Mouse (Mus musculus) intestine, embryonic 16.5 days (tissue): ENCODE data around the gene Tmeff1. TPM values are rescaled to one million over a fixed set of nuclear protein-coding genes. Genes with fewer than 3 reads are reported as not detected.

Experiments
- ATAC-seq: fragments of 200-750 bp; cut with Nextera tagmentation; 2 replicates; pipeline ENCODE4 v1.8.0; 2017; ENCODE audit warnings: moderate TSS enrichment, moderate library complexity
- H3K27ac ChIP-seq: fragments of 300-500 bp; sonication (generic); 2 replicates; pipeline ENCODE4 v1.5.1; 2014; ENCODE audit warnings: mild to moderate bottlenecking, low read length
- H3K27me3 ChIP-seq: fragments of 300-500 bp; sonication (generic); replicated peaks from 2 replicates; pipeline ENCODE4 v1.6.1; 2014; ENCODE audit warnings: low read length, control low read depth, mixed read lengths; ENCODE audit not compliant: control insufficient read depth, insufficient read depth
- H3K36me3 ChIP-seq: fragments of 300-500 bp; sonication (generic); 2 replicates; pipeline ENCODE4 v1.6.1; 2014; ENCODE audit warnings: low read length, control low read depth; ENCODE audit not compliant: control insufficient read depth, insufficient read depth
- H3K4me1 ChIP-seq: fragments of 300-500 bp; sonication (generic); 2 replicates; pipeline ENCODE4 v1.6.1; 2014; ENCODE audit warnings: low read length, control low read depth, mixed read lengths; ENCODE audit not compliant: control insufficient read depth, insufficient read depth
- H3K4me2 ChIP-seq: fragments of 300-500 bp; sonication (generic); 2 replicates; pipeline ENCODE4 v1.6.1; 2014; ENCODE audit warnings: low read depth, low read length, control low read depth
- H3K4me3 ChIP-seq: fragments of 300-500 bp; sonication (generic); 2 replicates; pipeline ENCODE4 v1.5.1; 2014; ENCODE audit warnings: mild to moderate bottlenecking, low read length
- H3K9ac ChIP-seq: fragments of 300-500 bp; sonication (generic); 2 replicates; pipeline ENCODE4 v1.6.1; 2014; ENCODE audit warnings: low read depth, low read length
- H3K9me3 ChIP-seq: fragments of 300-500 bp; sonication (generic); 2 replicates; pipeline ENCODE4 v1.6.1; 2016; ENCODE audit warnings: low read length, control low read depth; ENCODE audit not compliant: control insufficient read depth
- WGBS: fragments of 180-500 bp; shearing (Covaris S2); extraction: QIAGEN DNeasy Blood & Tissue Kit; methylation state at CpG from one replicate; pipeline ENCODE4 v1.1.7; 2014; 5-methylcytosine and 5-hydroxymethylcytosine counted together
- polyA plus RNA-seq: library from polyadenylated mRNA; unstranded; fragments of >200 nt; fragmentation: Nextera tagmentation; extraction: Ambion mirVana; gene quantifications from 2 replicates; pipeline ENCODE4 v1.2.1, GENCODE M21; 2015

Tmeff1 gene
- polyA plus RNA-seq, 1 experiment from 2014 or later = 5.0 TPM

DNA sequence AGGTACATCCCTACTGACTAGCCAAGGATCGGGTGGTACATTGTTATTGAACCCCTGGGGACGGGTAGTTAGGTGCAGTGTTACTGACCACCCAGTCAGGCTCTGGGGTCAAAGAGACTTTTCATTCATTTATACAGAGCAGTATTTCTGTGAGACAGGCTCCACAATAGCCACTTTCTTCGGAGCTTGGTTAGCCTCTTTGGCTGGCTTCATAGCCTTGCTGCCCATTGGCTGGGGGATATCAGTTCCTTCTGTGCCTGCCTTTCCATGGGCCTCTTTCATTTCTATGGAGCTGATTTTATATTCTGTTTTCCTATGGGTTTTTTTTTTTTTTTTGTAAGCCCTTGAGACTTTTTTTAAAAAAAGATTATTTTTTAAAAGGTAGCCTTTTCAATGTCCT, 20.7 kb downstream of the Tmeff1 start:
- Histone ChIP-seq H3K27ac (no peak overlapping the region), H3K4me1 (no peaks in the 10 kb centered on the region), H3K4me3 (no peak overlapping the region), H3K4me2 (no peak overlapping the region), H3K36me3 (no peaks in the 10 kb centered on the region), H3K9me3 (no peaks in the 10 kb centered on the region), H3K27me3 (no peaks in the 10 kb centered on the region), H3K9ac (no peak overlapping the region)
- no peak for ATAC-seq
- WGBS = 86% methylated on average over 3 of the region's 3 CpGs

- WGBS = 92% methylated on average over 9 of the region's 9 CpGs
Measured at GRCm38 (mm10) chr4:48609485-48609884, 24.5 kb downstream of the Tmeff1 start.

DNA sequence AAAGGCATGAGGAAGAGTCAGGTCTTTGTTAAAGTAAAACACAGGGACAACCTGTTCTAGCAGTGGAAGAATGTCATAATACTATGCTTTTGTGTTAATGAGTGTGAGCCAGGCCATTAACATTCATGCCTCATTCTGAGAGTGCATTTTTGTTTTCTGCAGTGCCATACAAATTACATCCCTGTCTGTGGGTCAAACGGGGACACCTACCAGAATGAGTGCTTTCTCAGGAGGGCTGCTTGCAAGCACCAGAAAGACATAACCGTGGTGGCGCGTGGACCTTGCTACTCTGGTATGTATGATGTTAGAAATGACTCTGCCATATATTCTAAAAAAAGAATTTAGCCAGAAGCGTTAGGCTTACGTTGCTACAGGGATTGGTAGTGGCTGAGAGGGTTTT, 25.3 kb downstream of the Tmeff1 start:
- no peak overlapping the region for H3K9ac ChIP-seq
- H3K27ac ChIP-seq = no peak overlapping the region
- H3K4me2 ChIP-seq = no peak overlapping the region
- H3K36me3 ChIP-seq = no peaks in the 10 kb centered on the region
- no peak overlapping the region for H3K4me3 ChIP-seq
- no peaks in the 10 kb centered on the region for H3K9me3 ChIP-seq
- ATAC-seq = no peak
- no peaks in the 10 kb centered on the region for H3K27me3 ChIP-seq
- H3K4me1 ChIP-seq = no peaks in the 10 kb centered on the region
- WGBS = 93% methylated on average over 6 of the region's 6 CpGs

More at GRCm38 (mm10) chr4:48609485-48609884, 24.5 kb downstream of the Tmeff1 start:
- no peak overlapping the region for H3K4me3 ChIP-seq
- no peaks in the 10 kb centered on the region for H3K4me1 ChIP-seq
- no peak overlapping the region for H3K4me2 ChIP-seq
- H3K27ac ChIP-seq = no peak overlapping the region
- H3K36me3 ChIP-seq = no peaks in the 10 kb centered on the region
- no peak for ATAC-seq
- no peaks in the 10 kb centered on the region for H3K9me3 ChIP-seq
- no peak overlapping the region for H3K9ac ChIP-seq
- H3K27me3 ChIP-seq = no peaks in the 10 kb centered on the region

- no peak overlapping the region for H3K9ac ChIP-seq
- H3K36me3 ChIP-seq = no peaks in the 10 kb centered on the region
- no peak for ATAC-seq
- no peaks in the 10 kb centered on the region for H3K4me1 ChIP-seq
- H3K27me3 ChIP-seq = no peaks in the 10 kb centered on the region
- 91% methylated on average over 4 of the region's 4 CpGs for WGBS
- no peak overlapping the region for H3K27ac ChIP-seq
- H3K9me3 ChIP-seq = no peaks in the 10 kb centered on the region
- H3K4me3 ChIP-seq = no peak overlapping the region
- H3K4me2 ChIP-seq = no peak overlapping the region
Measured at GRCm38 (mm10) chr4:48615483-48615882, 30.5 kb downstream of the Tmeff1 start.

DNA sequence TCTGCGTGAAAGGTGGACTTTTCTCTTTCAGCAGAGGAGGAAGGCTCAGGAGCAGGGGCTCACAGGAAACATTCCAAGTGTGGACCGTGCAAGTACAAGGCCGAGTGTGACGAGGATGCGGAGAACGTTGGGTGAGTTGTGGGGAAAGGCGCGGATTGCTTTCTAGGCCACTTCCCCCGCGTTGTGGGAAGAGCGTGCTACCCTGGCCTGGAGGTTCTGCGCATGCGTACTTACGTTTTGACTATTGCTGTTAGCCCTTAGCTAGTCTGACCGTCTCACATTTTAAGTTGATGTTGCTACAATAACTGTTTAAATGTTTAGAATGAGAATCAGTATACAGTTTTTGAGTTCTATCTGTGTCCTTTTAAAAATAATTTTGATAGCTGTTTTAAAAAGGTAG, 32.2 kb downstream of the Tmeff1 start:
- no peak for ATAC-seq
- Histone ChIP-seq H3K27ac (no peak overlapping the region), H3K36me3 (no peaks in the 10 kb centered on the region), H3K4me3 (no peak overlapping the region), H3K9me3 (no peaks in the 10 kb centered on the region), H3K4me2 (no peak overlapping the region), H3K9ac (no peak overlapping the region), H3K4me1 (no peaks in the 10 kb centered on the region), H3K27me3 (no peaks in the 10 kb centered on the region)
- WGBS = 96% methylated on average over 15 of the region's 15 CpGs

DNA sequence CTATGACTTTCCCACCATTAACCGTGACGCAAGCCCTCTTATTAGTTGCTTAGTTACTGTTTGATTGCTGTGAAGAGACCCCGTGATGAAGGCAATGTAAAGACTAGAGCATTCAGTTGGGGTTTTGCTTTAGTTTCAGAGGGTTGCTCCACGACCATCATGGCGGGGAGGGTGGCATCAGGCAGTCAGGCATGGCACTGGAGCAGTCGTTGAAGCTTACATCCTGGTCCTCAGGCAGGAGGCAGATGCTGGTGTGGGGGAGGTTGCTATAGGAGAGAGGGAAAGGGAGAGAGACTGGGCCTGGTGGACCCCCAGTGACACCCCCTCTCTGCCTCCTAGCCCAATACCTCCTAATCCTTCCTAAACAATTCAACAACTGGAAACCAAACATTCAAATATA, 35.1 kb downstream of the Tmeff1 start:
- Histone ChIP-seq H3K27me3 (no peaks in the 10 kb centered on the region), H3K4me2 (no peak overlapping the region), H3K4me1 (no peaks in the 10 kb centered on the region), H3K27ac (no peak overlapping the region), H3K4me3 (no peak overlapping the region), H3K36me3 (0 out of 2 replicates have a peak, but pooled peaks cover 2% of the 10 kb centered on the region), H3K9me3 (no peaks in the 10 kb centered on the region), H3K9ac (no peak overlapping the region)
- no peak for ATAC-seq
- WGBS = 93% methylated on average over 6 of the region's 6 CpGs

DNA sequence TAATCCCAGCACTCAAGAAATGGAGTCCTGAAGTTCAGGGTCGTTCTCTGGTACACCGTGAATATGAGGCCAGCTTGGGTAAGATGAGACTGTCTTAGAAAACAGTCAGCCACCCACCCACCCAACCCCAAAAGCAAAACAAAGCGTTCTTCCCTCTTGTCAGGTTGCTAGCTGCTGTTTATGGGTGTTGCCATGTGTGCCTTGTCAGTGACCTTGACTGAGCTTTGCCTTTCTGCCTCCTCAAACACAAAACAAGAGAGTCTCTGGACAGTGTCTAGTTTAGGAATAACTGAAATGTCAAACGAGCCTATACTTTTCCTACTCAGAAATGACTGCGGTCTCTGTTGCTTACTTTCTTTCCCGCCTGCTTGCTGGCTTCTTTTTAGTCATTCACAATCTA, 37.3 kb downstream of the Tmeff1 start:
- Histone ChIP-seq H3K4me1 (no peaks in the 10 kb centered on the region), H3K4me3 (no peak overlapping the region), H3K4me2 (no peak overlapping the region), H3K36me3 (0 out of 2 replicates have a peak, but pooled peaks cover 2% of the 10 kb centered on the region), H3K27me3 (no peaks in the 10 kb centered on the region), H3K27ac (no peak overlapping the region), H3K9me3 (no peaks in the 10 kb centered on the region), H3K9ac (no peak overlapping the region)
- no peak for ATAC-seq
- 71% methylated on average over 6 of the region's 6 CpGs for WGBS

GRCm38 (mm10) chr4:48622946-48623345, 38.0 kb downstream of the Tmeff1 start:
- H3K4me1 ChIP-seq = no peaks in the 10 kb centered on the region
- H3K9me3 ChIP-seq = no peaks in the 10 kb centered on the region
- no peak overlapping the region for H3K9ac ChIP-seq
- ATAC-seq = no peak
- H3K4me3 ChIP-seq = no peak overlapping the region
- H3K27ac ChIP-seq = no peak overlapping the region
- H3K4me2 ChIP-seq = no peak overlapping the region
- H3K36me3 ChIP-seq = 0 out of 2 replicates have a peak, but pooled peaks cover 2% of the 10 kb centered on the region
- WGBS = 89% methylated on average over 7 of the region's 7 CpGs
- no peaks in the 10 kb centered on the region for H3K27me3 ChIP-seq

- no peak overlapping the region for H3K4me2 ChIP-seq
- WGBS = 69% methylated on average over 6 of the region's 6 CpGs
- no peak for ATAC-seq
- H3K4me1 ChIP-seq = no peaks in the 10 kb centered on the region
- H3K36me3 ChIP-seq = 0 out of 2 replicates have a peak, but pooled peaks cover 2% of the 10 kb centered on the region
- no peaks in the 10 kb centered on the region for H3K9me3 ChIP-seq
- no peaks in the 10 kb centered on the region for H3K27me3 ChIP-seq
- H3K4me3 ChIP-seq = no peak overlapping the region
- H3K27ac ChIP-seq = no peak overlapping the region
- no peak overlapping the region for H3K9ac ChIP-seq
Measured at GRCm38 (mm10) chr4:48624961-48625360, 40.0 kb downstream of the Tmeff1 start.

DNA sequence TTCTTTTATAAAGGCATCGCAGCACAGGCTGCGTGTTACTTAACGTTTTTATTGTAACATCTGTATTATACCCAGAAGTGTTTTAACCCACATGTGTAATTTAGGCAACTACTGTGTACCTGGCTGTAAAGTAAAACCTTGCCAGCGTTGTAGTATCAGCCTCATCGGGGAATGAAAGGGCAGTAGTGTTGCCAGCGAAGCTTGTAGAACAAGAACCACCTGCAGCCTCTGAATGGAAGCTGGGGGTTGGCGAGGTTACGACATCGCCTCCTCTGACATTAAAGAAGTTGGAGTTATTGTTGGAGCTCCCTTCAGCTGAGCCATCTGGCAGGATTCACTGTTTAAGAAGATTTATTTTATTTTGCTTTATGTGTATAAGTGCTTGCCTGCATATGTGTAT, 40.9 kb downstream of the Tmeff1 start:
- Histone ChIP-seq H3K4me3 (no peak overlapping the region), H3K9ac (no peak overlapping the region), H3K4me1 (no peaks in the 10 kb centered on the region), H3K36me3 (0 out of 2 replicates have a peak, but pooled peaks cover 2% of the 10 kb centered on the region), H3K4me2 (no peak overlapping the region), H3K27me3 (no peaks in the 10 kb centered on the region), H3K27ac (no peak overlapping the region), H3K9me3 (no peaks in the 10 kb centered on the region)
- ATAC-seq = no peak
- WGBS = 75% methylated on average over 9 of the region's 9 CpGs
